Mouse (Mus musculus): ENCODE measurements around the gene Mtr.

DNA sequence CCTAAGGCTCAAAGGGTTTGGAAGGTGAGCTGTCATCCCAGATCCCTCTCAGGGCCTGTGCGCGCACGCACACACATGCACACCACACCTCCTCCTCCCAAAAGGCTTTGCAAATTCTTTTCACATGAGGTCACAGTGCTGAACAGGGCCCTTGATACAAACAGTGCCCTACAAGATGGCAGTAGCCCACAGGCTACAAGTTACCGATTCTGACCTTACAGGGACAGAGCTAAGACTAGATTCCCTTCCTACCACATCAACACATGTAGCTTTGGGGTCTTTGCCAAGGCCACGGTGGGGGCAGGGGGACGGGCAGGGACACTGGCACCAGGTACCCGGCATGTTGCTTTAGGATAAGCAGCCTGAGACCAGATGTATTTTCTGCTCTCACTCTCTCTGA is 35.9 kb upstream of the Mtr start:
- TF ChIP-seq GATA1 (IDR thresholded peaks at IDR 0.05; ENCODE audit: borderline replicate concordance, low read length) (no peak), FLI1 (IDR thresholded peaks at IDR 0.05; ENCODE audit: low read length) (no peak)
